Mouse (Mus musculus) MN1 (cell line): ENCODE results near the gene Zfp169.
A peak's percentile ranks its signal among the peaks of the same experiment; 100 is the strongest.
"Not testable (repeated sequence)": the region's sequence is repeated elsewhere in the genome, so short reads cannot be mapped to it uniquely, and the experiment has no call there.

Experiments
- DNase-seq: peaks from one replicate; pipeline ENCODE4 v3.0.0-alpha.2; 2016; ENCODE audit warnings: low spot score

Gene Zfp169

DNA sequence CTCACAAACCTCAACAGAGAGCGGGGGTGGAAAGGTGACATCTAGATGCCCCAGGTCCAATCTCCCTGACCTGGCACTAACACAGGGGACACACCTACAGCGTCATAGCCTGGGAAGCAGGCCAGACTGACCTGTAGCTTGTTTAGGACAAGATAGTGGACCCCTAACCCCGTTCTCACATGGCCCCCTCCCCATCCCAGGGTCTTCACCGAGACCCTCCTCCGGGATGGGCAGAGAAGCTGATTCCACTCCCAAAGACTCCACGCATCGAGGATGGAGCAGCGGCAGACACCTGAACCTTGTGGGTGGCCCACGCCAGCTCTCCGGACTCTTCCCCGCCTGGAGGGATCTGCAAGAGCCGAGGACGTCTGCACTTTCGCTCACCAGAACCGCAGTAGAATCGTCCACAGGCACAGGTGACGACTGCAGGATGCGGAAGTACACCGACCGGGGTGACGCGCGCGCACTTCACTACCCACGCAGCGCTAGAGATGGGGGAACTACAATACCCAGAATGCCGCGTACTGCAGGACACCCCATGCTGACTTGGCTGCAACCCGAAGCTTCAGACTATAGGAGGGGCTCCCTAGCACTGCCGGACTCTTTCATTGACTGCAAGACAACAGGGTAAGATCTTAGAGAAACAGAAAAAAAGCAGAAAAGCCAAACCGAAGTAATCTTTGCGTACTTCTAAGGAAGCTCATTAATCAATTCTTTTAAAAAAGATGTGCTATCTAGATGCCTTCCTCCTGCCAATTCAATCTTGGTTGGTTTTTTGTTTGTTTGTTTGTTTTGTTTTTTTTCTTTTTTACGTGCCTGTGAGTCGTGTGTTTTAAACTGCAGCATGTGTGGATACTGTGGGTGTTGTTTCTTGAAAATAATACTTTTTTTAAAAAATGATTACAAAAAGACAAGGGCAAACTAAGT lies at the start of gene Zfp169, which contains the start of gene A830005F24Rik:
Gene Zfp169 (minus strand): TSS at position 449 of the 927 bp plus-strand sequence.
Gene A830005F24Rik (plus strand): TSS at position 568 of the 927 bp plus-strand sequence.
- peak; percentile 86 for DNase-seq

DNA sequence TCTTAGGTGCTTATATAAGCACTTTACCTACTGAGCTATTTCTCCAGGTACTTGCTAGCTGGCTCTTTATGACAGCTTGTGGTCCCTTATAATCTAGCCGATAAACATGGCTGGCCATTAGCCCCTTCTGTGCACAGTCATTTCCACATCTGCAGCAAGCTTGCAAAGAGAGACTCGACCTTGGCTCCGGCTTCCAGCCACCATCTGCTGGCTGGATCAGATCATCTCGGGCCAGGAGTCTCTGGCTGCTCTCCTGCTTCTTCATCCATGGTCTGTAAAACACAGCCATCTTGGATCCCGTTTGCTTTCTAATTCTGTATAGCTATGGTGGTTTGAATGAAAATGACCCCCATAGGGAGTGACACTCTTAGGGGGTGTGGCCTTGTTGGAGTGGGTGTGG lies 49.1 kb upstream of the Zfp169 start:
- no peak for DNase-seq

GRCm38 (mm10) chr13:48561481-48561880 lies 48.2 kb upstream of the Zfp169 start:
- no peak for DNase-seq

GRCm38 (mm10) chr13:48555976-48556375 lies 42.7 kb upstream of the Zfp169 start:
- no peak for DNase-seq

GRCm38 (mm10) chr13:48554552-48554951 lies 41.3 kb upstream of the Zfp169 start:
- no peak for DNase-seq

GRCm38 (mm10) chr13:48553511-48553910 lies 40.3 kb upstream of the Zfp169 start:
- DNase-seq, result no peak

GRCm38 (mm10) chr13:48552181-48553090 lies 39.2 kb upstream of the Zfp169 start:
- DNase-seq, result peak; percentile 92

DNA sequence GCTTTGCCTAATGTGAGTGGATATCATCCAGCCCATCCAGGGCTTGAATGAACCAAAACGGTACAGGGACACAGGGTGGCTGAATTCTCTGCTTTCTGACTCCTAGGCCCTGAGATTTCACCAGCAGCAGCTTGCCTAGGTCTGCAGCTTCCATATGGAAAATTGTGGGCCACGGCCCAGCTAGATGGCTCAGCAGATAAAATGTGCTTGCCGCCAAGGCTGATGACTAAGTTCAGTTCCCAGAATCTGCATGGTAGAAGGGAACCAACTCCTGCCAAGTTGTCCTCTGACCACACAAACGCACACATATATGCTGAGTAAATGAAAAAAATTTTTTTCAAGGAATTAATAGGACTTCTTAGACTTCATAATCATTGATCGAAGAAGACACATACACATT lies 35.0 kb upstream of the Zfp169 start:
- peak; percentile 63 for DNase-seq

- no peak for DNase-seq
Measured at GRCm38 (mm10) chr13:48547623-48548022, 34.4 kb upstream of the Zfp169 start.

DNA sequence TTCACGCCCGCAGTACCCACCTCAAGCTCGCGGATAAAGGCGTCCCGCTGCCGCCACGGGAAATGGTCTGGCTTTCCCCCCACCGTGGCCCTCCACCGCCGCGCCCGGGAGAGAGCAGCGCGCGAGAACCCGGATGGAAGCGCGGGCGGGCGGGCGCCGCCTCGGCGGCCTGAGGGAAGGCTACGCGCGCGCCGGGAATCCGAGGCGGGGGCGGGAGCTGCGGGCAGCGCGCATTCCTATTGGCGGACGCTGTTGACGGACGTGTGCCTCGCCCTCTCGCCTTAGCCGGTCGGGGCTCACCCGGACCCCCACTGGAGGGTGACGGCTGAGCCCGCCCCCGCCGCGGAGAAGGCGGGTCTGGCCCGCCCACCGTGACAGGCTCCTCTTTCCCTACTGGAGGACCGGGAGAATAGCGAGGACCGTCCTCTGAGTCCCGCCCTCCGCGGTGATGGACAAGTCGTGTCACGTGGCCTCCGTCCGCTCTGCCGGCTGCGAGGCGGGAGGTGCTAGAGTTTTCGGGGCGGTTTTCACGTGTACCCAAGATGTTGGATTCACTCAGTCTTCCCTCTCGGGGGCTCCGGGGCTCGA lies 33.2 kb upstream of the Zfp169 start:
- peak; percentile 99 for DNase-seq

DNA sequence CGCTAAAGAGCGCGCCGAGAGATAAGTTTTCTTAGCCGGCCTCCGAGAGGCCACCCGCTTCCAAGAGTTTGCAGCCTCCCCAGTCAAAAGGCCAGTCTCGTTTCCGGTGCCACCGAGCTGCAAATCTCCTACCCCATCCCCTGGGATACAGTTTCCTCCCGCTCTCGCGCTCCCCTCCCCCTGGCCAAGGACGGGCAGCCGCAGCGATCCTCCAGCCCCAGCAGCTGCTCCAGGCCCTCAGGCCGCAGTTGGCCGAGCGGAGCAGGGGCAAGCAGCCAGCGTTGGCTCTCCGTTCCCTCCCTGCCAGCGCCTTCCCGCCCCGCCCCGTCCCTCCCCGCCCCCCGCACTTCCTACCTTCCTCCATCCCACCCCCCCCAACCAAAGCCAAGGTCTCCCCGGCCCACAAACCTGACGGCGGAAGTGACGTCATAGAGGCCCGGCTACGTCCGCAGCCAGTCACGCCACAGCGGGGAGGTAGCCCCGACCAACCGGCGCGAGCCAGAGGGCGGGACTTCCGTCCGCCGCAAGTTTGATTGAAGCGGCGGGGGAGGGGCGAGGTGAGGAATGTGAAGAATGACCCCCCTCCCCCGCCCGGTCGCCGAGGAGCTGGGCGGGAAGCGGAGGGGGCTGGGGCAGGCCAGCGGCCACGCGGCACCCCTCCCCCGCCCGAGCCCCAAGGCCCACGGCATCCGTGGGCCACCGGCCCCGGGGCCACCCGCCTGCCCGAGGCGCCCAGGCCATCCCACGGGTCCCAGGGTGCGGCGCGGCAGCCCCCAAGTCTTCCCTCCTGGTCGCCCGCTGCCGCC lies 32.4 kb upstream of the Zfp169 start:
- peak; percentile 99 for DNase-seq

DNA sequence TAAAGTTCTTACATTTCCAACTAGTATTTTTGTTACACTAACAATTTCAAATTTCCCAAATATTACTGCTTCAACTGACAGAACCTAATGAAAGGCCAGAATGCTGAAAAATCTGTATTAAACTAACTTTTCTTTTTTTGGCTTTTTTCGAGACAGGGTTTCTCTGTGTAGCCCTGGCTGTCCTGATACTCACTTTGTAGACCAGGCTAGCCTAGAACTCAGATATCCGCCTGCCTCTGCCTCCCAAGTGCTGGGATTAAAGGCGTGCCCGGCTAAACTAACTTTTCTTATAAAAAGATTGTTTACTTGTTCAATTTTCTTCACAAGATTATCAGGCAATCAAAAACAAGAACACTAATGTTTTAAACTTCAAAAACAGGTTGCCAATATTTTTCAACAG lies 31.6 kb upstream of the Zfp169 start:
- no peak for DNase-seq

DNA sequence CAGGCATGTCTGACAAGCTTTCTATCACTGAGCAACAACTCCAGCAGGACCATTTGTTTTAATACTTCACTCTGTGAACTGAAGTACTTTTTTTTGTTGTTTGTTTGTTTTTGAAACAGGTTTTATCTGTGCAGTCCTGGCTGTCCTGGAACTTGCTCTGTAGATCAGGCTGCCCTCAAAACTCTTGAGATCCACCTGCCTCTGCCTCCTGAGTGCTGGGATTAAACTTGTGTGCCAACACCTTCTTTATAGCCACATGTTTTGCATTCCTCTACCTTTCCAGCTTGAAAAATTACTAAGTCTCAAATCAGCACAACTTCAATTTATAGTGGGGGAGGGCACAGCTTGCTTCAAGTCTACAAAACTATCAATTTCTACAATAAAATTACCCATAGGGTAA lies 31.1 kb upstream of the Zfp169 start:
- DNase-seq, result no peak

GRCm38 (mm10) chr13:48540488-48540887 lies 27.2 kb upstream of the Zfp169 start:
- no peak for DNase-seq

GRCm38 (mm10) chr13:48533441-48533840 lies 20.2 kb upstream of the Zfp169 start:
- DNase-seq, result no peak

DNA sequence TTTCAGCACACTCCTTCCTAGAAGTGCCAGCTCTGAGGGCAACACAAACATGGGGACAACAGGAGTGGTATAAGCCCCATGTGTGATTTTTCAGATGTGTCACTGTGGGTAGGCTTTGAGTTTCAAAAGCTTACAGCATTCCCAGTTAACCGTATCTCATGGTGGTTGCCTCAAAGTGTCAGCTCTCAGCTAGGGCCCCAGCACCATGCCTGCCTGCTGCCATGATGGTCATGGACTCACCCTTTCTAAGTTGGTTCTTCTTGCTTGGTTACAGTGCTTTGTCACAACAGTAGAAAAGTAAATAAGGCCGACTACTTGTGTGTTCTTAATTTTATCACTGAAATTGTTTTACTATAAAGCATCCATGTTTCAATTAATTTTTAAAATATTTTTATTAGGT lies 18.2 kb upstream of the Zfp169 start:
- no peak for DNase-seq

DNA sequence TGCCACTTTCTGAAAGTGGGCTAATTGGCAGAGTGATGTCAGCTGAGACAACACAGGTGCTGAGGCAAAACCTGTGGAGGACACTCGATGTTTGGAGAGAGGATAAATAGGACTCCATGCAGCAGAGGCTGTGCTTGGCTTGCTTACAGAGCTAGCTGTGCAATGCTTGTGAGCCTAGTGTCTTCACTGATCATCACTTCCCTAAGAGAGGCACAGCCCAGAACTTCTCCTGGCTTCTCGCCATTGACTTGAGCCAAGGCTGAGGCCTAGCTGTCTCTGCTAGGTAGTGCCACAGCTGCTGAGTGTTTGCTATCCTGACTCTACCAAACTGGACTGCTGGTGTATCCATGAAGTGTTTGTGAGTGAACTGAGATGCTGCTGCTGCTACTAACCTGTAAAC lies 17.4 kb upstream of the Zfp169 start:
- peak; percentile 28 for DNase-seq

DNA sequence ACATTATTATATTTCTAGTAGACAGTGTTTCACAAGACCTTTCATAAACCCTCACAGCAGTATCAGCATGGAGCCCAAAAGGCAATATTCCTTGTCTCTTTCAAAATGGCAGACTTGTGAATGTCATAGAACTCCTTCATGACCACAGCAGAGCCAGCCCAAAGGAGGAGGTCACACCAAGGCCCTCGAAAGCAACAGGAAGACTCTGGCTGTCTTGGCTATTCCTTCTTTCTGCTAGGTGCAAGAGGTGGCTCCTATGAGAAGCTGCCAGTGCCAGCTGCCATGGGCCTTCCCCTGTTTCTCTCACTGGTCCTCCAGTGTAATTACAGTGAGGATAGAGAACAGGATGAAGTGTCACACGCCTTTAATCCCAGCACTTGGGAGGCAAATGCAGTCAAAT lies 15.8 kb upstream of the Zfp169 start:
- no peak for DNase-seq

GRCm38 (mm10) chr13:48528123-48528871 lies 15.0 kb upstream of the Zfp169 start:
- peak; percentile 86 for DNase-seq

DNA sequence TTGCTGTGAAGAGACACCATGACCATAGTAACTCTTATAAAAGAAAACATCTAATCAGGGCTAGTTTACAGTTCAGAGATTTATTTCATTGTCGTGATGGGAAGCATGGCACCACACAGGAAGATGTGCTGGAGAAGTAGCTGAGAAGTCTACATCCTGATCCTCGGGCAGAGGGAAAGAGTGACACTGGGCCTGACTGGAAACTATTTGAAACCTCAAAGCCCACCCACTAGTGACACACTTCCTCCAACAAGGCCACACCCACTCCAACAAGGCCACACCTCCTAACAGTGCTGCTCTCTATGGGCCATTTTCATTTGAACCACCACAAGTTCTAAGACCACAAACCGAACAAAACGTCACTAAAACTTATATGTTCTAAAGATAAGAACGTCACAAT lies 12.5 kb upstream of the Zfp169 start:
- DNase-seq, result no peak

- not testable (repeated sequence) for DNase-seq
Measured at GRCm38 (mm10) chr13:48519122-48519521, 5.9 kb upstream of the Zfp169 start.
